Mouse (Mus musculus) brain, embryonic 14.5 days (tissue): ENCODE results near the gene Sh3pxd2a.

ENCODE experiments used
- CTCF ChIP-seq: fragments of 200-500 bp; IDR thresholded peaks from 2 replicates; pipeline ENCODE4 v1.5.1; 2012; ENCODE audit warnings: inconsistent platforms, mild to moderate bottlenecking, moderate library complexity, borderline replicate concordance; ENCODE audit not compliant: insufficient read depth, insufficient read length; ENCODE audit errors: extremely low read depth
- POLR2A ChIP-seq: fragments of 200-500 bp; IDR thresholded peaks from 2 replicates; pipeline ENCODE4 v1.6.1; 2012; ENCODE audit warnings: mild to moderate bottlenecking, inconsistent platforms, borderline replicate concordance; ENCODE audit not compliant: poor library complexity, insufficient read depth, insufficient read length, severe bottlenecking; ENCODE audit errors: extremely low read depth

DNA sequence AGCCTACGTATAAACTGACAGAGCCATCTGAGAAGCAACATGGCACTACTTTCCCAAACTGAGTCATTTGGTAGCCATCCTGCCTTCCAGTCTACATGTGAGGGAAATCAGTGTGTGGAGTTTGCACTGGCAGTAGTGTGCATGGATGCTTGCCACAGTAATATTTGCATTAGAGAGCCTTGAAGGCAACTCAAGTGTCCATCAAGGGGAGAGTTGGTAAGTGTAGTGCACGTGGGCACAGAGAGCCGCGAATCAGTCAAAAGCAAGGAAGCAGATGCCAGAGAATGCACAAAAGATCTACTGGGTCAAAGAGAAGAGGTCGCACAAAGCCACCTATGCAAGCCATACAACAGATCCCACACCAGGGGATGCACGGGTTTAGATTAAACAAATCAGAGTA lies 18.5 kb downstream of the Sh3pxd2a start:
- TF ChIP-seq POLR2A (no peak), CTCF (no peak)
